Mouse (Mus musculus): ENCODE measurements at regions not wholly inside any gene's neighbourhood (a gene's known extent, or its start where the extent isn't known, plus 50 kb on each side); places are given as distances from the start of the nearest gene placed in this dataset.

- TF ChIP-seq RCOR1 (IDR thresholded peaks at IDR 0.05; ENCODE audit: low read depth, low read length) (no peak), CTCF (IDR thresholded peaks at IDR 0.05 in 2 of 3, conservative IDR thresholded peaks at IDR 0.05 in 1 of 3; ENCODE audit: control insufficient read depth in 1 of 3, insufficient read depth in 1 of 3, low read depth in 2 of 3, low read length in 3 of 3, poor library complexity in 1 of 3, severe bottlenecking in 1 of 3) (no peak), MAX (IDR thresholded peaks at IDR 0.05; ENCODE audit: low read length) (no peak), NRF1 (IDR thresholded peaks at IDR 0.05; ENCODE audit: insufficient read depth, low read depth, low read length, poor library complexity, severe bottlenecking) (no peak), ZNF384 (IDR thresholded peaks at IDR 0.05; ENCODE audit: low read depth, low read length) (no peak), MAZ (IDR thresholded peaks at IDR 0.05; ENCODE audit: low read depth, low read length) (no peak), NELFE (IDR thresholded peaks at IDR 0.05; ENCODE audit: low read depth, low read length) (no peak), USF1 (IDR thresholded peaks at IDR 0.05; ENCODE audit: low read depth, low read length) (no peak), ZMIZ1 (IDR thresholded peaks at IDR 0.05; ENCODE audit: low read depth, low read length) (no peak), GABPA (IDR thresholded peaks at IDR 0.05; ENCODE audit: low read depth, low read length) (no peak)
These were observed 109.9 kb downstream of the Arl4a start for GRCm38 (mm10) chr12:39927902-39928301.

All from MEL (cell line).